Mouse (Mus musculus) MEL (cell line): ENCODE measurements around the gene Anks1.

Source experiments
- CTCF ChIP-seq, 3 experiments: IDR thresholded peaks in 2 of 3; conservative IDR thresholded peaks in 1 of 3; 2 replicates each; pipeline ENCODE4 v1.5.1; 2011 to 2012; ENCODE audit warnings: low read length in 3 of 3, low read depth in 2 of 3, mild to moderate bottlenecking in 2 of 3, improper control_type of control experiment in 1 of 3, inconsistent platforms in 1 of 3, mixed read lengths in 1 of 3, moderate library complexity in 1 of 3; ENCODE audit not compliant: control insufficient read depth in 1 of 3, insufficient read depth in 1 of 3, poor library complexity in 1 of 3, severe bottlenecking in 1 of 3
- EP300 ChIP-seq, 2 experiments: IDR thresholded peaks; 2 replicates each; pipeline ENCODE4 v1.6.1; 2011; ENCODE audit warnings: improper control_type of control experiment in 2 of 2, low read length in 2 of 2, low read depth in 1 of 2, mild to moderate bottlenecking in 1 of 2
- HCFC1 ChIP-seq: IDR thresholded peaks from 2 replicates; pipeline ENCODE4 v1.6.1; 2012; ENCODE audit warnings: low read depth, mild to moderate bottlenecking, inconsistent platforms, low read length, improper control_type of control experiment, moderate library complexity
- NELFE ChIP-seq: IDR thresholded peaks from 2 replicates; pipeline ENCODE4 v1.6.1; 2011; ENCODE audit warnings: low read depth, low read length, improper control_type of control experiment
- NRF1 ChIP-seq: IDR thresholded peaks from 2 replicates; pipeline ENCODE4 v1.6.1; 2014; ENCODE audit warnings: low read depth, mild to moderate bottlenecking, inconsistent platforms, low read length, improper control_type of control experiment, moderate library complexity; ENCODE audit not compliant: poor library complexity, insufficient read depth, severe bottlenecking
- TAL1 ChIP-seq: IDR thresholded peaks from 2 replicates; pipeline ENCODE4 v1.6.1; 2012; ENCODE audit warnings: mild to moderate bottlenecking, inconsistent platforms, low read length, moderate library complexity, mixed read lengths
- ZNF384 ChIP-seq: IDR thresholded peaks from 2 replicates; pipeline ENCODE4 v1.6.1; 2012; ENCODE audit warnings: low read depth, mild to moderate bottlenecking, inconsistent platforms, low read length, improper control_type of control experiment

DNA sequence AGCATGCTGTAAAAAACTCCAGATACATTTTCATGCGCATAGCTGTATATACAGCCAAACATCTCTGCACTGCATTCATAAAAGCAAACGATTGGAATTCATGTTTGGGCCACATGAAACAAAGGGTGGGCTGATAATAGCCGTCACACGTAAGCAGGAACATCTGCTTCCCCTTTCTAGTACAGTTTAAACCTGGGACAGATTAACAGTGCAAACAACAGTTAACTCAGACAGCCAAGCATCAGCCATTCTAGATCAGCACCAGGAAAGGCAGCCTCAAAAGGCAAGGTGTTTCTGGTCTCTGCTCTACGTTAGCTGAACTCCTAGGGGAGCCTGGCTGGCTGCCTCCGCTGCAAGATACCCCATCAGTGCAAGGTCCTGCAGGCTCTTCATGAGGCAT lies 154.1 kb downstream of the Anks1 start:
- TF ChIP-seq NRF1 (no peak), HCFC1 (no peak), ZNF384 (peak; percentile 38; the same call in 1 of the 2 replicates), CTCF (IDR thresholded peaks at IDR 0.05 in 2 of 3, conservative IDR thresholded peaks at IDR 0.05 in 1 of 3; ENCODE audit: control insufficient read depth in 1 of 3, insufficient read depth in 1 of 3, low read depth in 2 of 3, low read length in 3 of 3, poor library complexity in 1 of 3, severe bottlenecking in 1 of 3) (no peak), TAL1 (peak; percentile 25; the same call in 1 of the 2 replicates), NELFE (no peak; the same call in 1 of the 2 replicates), EP300 (IDR thresholded peaks at IDR 0.05; ENCODE audit: low read depth in 1 of 2, low read length in 2 of 2) (peak; percentile 80 to 81)
